Mouse (Mus musculus) megakaryocyte, embryonic 14.5 days (primary cell): ENCODE measurements at regions not wholly inside any gene's neighbourhood (a gene's known extent, or its start where the extent isn't known, plus 50 kb on each side); places are given as distances from the start of the nearest gene placed in this dataset.

ENCODE experiments used
- H3K27me3 ChIP-seq: replicated peaks from 2 replicates; pipeline ENCODE3; 2012; ENCODE audit warnings: inconsistent platforms
- H3K36me3 ChIP-seq: replicated peaks from 2 replicates; pipeline ENCODE3; 2012; ENCODE audit warnings: low read length, inconsistent platforms, mixed read lengths
- H3K4me1 ChIP-seq: 2 replicates; pipeline ENCODE4 v1.6.1; 2012; ENCODE audit warnings: inconsistent platforms
- H3K4me3 ChIP-seq: replicated peaks from 2 replicates; pipeline ENCODE3; 2012; ENCODE audit warnings: moderate library complexity, mild to moderate bottlenecking, inconsistent platforms
- H3K9me3 ChIP-seq: 2 replicates; pipeline ENCODE4 v1.6.1; 2012; ENCODE audit warnings: inconsistent platforms
- FLI1 ChIP-seq: IDR thresholded peaks from 2 replicates; pipeline ENCODE4 v1.6.1; 2012; ENCODE audit warnings: low read length, inconsistent platforms, mixed read lengths
- GATA1 ChIP-seq: IDR thresholded peaks from 3 replicates; pipeline ENCODE4 v1.6.1; 2012; ENCODE audit warnings: mixed read lengths, low read length, inconsistent platforms, borderline replicate concordance

GRCm38 (mm10) chr2:166272841-166273240 is 117.4 kb upstream of the Sulf2 start:
- no peaks in the 10 kb centered on the region for H3K36me3 ChIP-seq
- TF ChIP-seq GATA1 (no peak), FLI1 (no peak)
- H3K9me3 ChIP-seq = no peaks in the 10 kb centered on the region
- no peak overlapping the region for H3K4me3 ChIP-seq
- H3K27me3 ChIP-seq = peaks cover 18% of the 10 kb centered on the region
- no peaks in the 10 kb centered on the region for H3K4me1 ChIP-seq

- no peaks in the 10 kb centered on the region for H3K36me3 ChIP-seq
- H3K4me3 ChIP-seq = no peak overlapping the region
- no peaks in the 10 kb centered on the region for H3K4me1 ChIP-seq
- no peaks in the 10 kb centered on the region for H3K9me3 ChIP-seq
- H3K27me3 ChIP-seq = peaks cover 16% of the 10 kb centered on the region
- no peak for TF ChIP-seq GATA1
- TF ChIP-seq FLI1 = no peak
Measured at GRCm38 (mm10) chr2:166272190-166272543, 116.7 kb upstream of the Sulf2 start.

DNA sequence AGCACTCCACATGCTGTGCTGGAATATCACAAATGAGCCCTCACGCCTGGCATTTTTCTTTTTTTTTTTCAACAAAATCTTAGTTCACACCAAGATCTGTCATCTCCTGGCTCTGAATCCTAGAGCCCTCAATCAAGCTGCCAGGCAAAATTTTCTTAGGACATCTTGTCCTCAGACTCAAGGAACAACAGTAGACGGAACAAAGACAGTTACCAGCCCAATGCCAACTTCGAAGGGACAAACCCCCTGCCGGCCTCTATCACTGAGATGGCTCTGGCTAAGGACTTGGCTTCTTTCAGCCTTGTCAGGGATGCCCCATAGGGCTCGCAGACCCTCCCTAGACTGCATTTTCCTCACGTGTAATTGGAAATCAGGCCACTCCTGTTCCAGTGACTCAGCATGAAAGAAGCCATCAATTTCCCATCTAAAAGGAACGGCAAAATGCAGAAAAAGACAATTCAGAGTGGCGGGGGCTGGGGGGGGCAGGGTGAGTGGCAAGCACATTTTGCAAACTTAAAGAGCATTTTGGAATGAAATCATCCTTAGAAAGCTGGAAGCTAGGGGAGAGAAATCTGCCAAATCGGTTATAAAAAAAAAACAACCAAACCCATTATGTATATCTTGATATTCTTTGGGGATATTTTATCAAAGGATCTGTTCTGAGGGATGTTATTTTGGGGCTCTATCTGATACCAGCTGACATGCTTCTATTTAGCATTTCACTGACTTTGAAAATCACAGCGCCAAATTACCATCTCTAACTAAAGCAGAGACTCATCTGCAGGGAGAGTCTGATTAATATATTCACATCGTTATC is 116.1 kb upstream of the Sulf2 start:
- H3K9me3 ChIP-seq = no peaks in the 10 kb centered on the region
- H3K27me3 ChIP-seq = peaks cover 17% of the 10 kb centered on the region
- no peaks in the 10 kb centered on the region for H3K36me3 ChIP-seq
- TF ChIP-seq FLI1 (no peak), GATA1 (no peak)
- H3K4me1 ChIP-seq = no peaks in the 10 kb centered on the region
- no peak overlapping the region for H3K4me3 ChIP-seq

DNA sequence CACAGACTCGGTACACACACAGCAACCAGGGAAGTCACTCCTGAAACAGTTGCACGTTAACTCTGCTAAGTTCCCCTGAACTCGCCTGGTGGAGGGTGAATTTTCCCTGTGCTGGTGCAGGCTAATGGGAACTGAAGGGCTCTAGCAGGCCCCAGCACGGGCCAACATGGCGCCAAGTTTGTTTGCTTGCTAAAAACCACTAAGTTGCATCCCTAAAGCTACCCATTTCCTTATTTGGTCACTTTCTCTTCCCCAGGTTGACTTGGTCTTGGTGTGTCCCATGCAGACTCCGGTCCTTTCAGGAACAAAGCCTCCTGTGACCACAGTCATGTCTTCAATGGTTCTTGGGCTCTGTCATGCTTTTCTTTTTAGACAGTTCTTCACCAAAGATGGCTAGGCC is 114.5 kb upstream of the Sulf2 start:
- Histone ChIP-seq H3K36me3 (no peaks in the 10 kb centered on the region), H3K4me3 (no peak overlapping the region), H3K9me3 (peaks cover 5% of the 10 kb centered on the region), H3K27me3 (peaks cover 20% of the 10 kb centered on the region), H3K4me1 (no peaks in the 10 kb centered on the region)
- TF ChIP-seq GATA1 = no peak
- TF ChIP-seq FLI1 = no peak

DNA sequence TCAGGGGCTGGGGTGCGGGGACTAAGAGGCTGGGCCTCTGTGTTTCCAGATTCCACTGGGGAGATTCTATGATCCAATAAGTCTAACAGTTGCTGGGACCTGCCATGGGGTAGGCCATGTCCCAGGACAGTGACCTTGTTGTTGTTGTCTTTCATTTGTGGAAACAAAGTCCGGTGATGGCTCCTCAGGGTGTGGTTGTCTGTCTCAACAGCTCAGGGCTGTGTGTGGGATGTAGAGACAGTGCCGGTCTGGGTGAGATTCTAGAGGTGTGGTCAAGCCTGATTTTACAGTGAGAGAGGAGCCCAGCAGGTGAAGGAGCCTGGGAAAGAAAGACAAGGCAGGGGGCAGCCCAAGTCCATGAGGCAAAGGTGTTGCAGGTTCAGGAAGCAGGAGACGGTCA is 111.5 kb upstream of the Sulf2 start:
- H3K9me3 ChIP-seq = peaks cover 5% of the 10 kb centered on the region
- TF ChIP-seq FLI1 (no peak), GATA1 (no peak)
- H3K27me3 ChIP-seq = peaks cover 27% of the 10 kb centered on the region
- no peak overlapping the region for H3K4me3 ChIP-seq
- peaks cover 3% of the 10 kb centered on the region for H3K4me1 ChIP-seq
- no peaks in the 10 kb centered on the region for H3K36me3 ChIP-seq

DNA sequence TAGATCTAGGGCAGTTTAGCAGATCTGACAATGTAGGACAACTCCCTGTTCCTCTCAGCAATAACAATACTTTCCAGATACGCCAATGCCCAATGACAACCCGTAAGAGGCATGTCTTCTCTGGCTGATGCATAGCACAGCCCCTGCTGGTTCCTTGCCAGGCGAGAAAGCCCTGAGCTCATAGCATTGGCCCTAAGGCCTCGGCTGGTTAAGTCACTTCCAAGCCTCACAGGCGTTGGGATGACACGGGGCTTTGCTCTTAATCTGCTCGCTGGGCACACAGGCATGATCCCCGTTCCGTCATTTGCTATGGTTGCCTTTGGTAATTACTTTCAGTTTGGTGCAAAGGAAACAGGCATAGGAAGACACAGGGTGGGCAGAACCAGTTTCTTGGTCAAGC is 111.0 kb upstream of the Sulf2 start:
- TF ChIP-seq GATA1 (no peak), FLI1 (no peak)
- no peaks in the 10 kb centered on the region for H3K36me3 ChIP-seq
- H3K27me3 ChIP-seq = peaks cover 31% of the 10 kb centered on the region
- peaks cover 7% of the 10 kb centered on the region for H3K4me1 ChIP-seq
- H3K9me3 ChIP-seq = peaks cover 5% of the 10 kb centered on the region
- H3K4me3 ChIP-seq = no peak overlapping the region

GRCm38 (mm10) chr2:166264756-166265155 is 109.3 kb upstream of the Sulf2 start:
- Histone ChIP-seq H3K9me3 (peaks cover 5% of the 10 kb centered on the region), H3K4me3 (no peak overlapping the region), H3K4me1 (peaks cover 9% of the 10 kb centered on the region), H3K27me3 (peaks cover 40% of the 10 kb centered on the region), H3K36me3 (no peaks in the 10 kb centered on the region)
- TF ChIP-seq FLI1 = no peak
- no peak for TF ChIP-seq GATA1

DNA sequence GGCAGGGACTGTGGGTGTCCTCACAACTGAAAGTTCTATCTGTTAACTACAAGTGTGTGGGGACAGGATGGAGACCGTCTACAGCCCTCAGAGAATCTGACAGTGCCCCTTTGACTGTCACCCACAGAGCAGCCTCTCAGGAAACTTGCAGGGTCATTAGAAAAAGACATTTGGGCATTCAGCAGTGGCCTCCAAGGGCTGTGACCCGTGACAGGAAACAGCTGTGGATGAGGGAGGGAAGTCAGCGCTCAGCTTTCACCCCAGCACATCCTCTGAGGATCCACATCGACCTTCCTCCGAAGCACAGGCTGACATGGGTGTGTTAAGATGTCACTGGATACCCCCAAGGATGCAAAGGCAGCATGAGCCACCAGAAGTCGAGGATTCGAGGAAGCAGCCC is 106.3 kb upstream of the Sulf2 start:
- Histone ChIP-seq H3K9me3 (peaks cover 14% of the 10 kb centered on the region), H3K36me3 (no peaks in the 10 kb centered on the region), H3K27me3 (peaks cover 49% of the 10 kb centered on the region), H3K4me1 (peaks cover 9% of the 10 kb centered on the region), H3K4me3 (peak overlapping the region; percentile 66)
- no peak for TF ChIP-seq FLI1
- no peak for TF ChIP-seq GATA1

DNA sequence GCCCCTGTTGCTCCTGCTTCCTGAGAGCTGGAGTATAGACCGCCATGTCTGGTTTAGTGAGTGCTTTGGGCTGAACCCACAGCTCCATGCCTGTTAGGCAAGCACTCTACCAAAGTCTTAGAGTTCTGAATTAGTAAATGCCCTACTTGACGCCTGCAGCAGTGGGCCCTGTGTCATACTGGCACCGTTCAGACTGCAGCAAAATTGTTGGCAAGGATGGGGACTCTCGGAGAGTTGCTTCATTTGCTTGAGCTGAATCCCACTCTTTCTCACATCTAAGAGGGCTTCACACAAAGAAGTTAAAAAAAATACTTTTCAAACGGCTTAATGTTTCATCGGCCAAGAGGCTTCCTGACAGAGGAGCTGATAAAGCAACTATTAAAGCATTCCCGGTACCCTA is 105.6 kb upstream of the Sulf2 start:
- TF ChIP-seq FLI1 = no peak
- TF ChIP-seq GATA1 = no peak
- peaks cover 45% of the 10 kb centered on the region for H3K27me3 ChIP-seq
- H3K4me3 ChIP-seq = no peak overlapping the region
- H3K4me1 ChIP-seq = peaks cover 9% of the 10 kb centered on the region
- H3K36me3 ChIP-seq = no peaks in the 10 kb centered on the region
- peaks cover 18% of the 10 kb centered on the region for H3K9me3 ChIP-seq

- H3K9me3 ChIP-seq = peaks cover 13% of the 10 kb centered on the region
- H3K4me1 ChIP-seq = peaks cover 9% of the 10 kb centered on the region
- H3K36me3 ChIP-seq = no peaks in the 10 kb centered on the region
- TF ChIP-seq FLI1 = no peak
- TF ChIP-seq GATA1 = no peak
- peaks cover 33% of the 10 kb centered on the region for H3K27me3 ChIP-seq
- H3K4me3 ChIP-seq = no peak overlapping the region
Measured at GRCm38 (mm10) chr2:166258771-166259180, 103.3 kb upstream of the Sulf2 start.
